Mouse (Mus musculus): ENCODE results near the gene Fmnl1. TPM values are rescaled to one million over a fixed set of nuclear protein-coding genes. Genes with fewer than 3 reads are reported as not detected.

Gene Fmnl1
- polyA plus RNA-seq, 1 experiment from 2014 or later, result 1.7 TPM

DNA sequence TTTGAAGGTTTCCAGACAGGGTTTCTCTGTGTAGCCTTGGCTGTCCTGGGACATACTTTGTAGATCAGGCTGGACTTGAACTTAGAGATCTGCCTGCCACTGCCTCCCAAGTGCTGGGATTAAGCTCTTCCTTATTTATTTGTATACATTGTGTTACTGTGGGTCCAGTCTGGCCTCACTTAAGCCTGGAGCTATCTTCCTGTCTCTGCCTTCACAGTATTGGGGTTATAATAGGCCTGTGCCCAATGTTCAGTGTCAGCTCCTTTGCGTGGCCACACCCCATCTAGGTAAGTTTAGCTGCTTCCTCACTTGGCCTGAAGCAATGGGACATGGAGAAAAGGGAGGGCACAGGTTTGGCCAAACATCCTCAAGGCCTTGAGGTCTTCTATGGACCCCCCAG lies 5.6 kb downstream of the Fmnl1 start:
- no peak overlapping the region for H3K9ac ChIP-seq (replicated peaks)
- peaks cover 17% of the 10 kb centered on the region; the same call in 1 of the 2 replicates for H3K27me3 ChIP-seq
- no peaks in the 10 kb centered on the region for H3K9me3 ChIP-seq
- no peak overlapping the region for H3K4me2 ChIP-seq (replicated peaks)
- no peaks in the 10 kb centered on the region for H3K36me3 ChIP-seq
- 96% methylated on average over 1 of the region's 1 CpGs for WGBS
- peaks cover 5% of the 10 kb centered on the region; the same call in 1 of the 2 replicates for H3K4me1 ChIP-seq
- ATAC-seq (replicated peaks), result no peak
- no peak overlapping the region for H3K27ac ChIP-seq (replicated peaks)
- no peak overlapping the region for H3K4me3 ChIP-seq

DNA sequence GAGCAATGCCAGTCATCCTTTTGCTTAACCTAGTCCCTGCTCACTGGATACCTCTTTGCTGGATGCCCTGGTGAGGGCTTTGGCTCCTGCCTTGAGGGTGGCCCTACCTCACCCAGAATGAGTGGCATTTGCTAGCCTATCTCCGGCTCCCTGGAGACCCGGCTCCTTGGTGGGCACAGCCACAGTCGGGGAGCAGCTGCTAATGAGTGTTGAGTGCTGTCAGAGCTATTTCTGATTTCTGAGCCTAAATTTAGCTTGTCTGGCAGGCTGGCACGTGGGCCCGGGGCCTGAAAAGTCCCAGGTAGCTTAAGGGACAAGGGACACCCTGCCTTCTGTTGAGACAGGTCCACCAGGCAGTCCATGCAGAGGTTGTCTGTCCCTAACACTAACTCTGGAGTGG lies 6.3 kb downstream of the Fmnl1 start:
- WGBS, result 69% methylated on average over 5 of the region's 5 CpGs
- Histone ChIP-seq H3K4me2 (replicated peaks) (no peak overlapping the region), H3K27me3 (peaks cover 10% of the 10 kb centered on the region; the same call in 1 of the 2 replicates), H3K9ac (replicated peaks) (no peak overlapping the region), H3K4me3 (no peak overlapping the region), H3K36me3 (no peaks in the 10 kb centered on the region), H3K9me3 (no peaks in the 10 kb centered on the region), H3K4me1 (no peaks in the 10 kb centered on the region), H3K27ac (replicated peaks) (no peak overlapping the region)
- ATAC-seq (replicated peaks), result no peak

DNA sequence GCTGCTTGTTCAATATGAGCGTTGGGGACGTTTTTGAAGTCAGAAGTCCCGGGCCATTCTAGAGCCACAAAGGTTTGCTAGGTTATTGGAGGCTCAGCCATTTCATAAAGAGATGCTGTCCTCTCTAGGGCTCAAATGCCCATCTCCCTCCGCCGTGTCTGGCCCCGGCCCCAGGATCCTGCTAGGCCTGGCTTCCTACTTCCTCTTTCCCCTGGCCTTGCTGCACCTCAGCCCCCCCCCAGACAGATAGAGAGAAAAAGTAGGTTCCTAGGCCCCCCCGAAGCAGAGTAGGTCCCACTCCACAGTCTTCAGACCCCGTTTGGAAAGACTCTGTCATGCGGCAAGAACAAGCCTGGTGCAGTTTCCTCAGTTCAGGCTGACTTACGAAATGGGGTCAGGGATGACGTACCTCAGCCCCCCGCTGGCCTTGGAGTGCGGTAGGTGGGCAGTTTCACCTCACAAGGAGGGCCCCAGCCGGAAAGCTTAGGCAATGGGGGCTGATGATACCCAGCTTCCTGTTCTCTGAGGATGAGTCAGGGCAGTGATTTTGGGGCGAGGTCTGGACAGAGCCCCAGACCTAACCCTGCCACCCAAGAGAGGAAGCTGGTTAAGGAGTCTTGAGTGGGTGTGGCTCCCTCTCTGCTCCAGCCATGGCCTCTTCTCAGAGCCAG lies 7.0 kb downstream of the Fmnl1 start:
- 78% methylated on average over 15 of the region's 15 CpGs for WGBS
- Histone ChIP-seq H3K27me3 (peaks cover 5% of the 10 kb centered on the region; the same call in 1 of the 2 replicates), H3K27ac (replicated peaks) (no peak overlapping the region), H3K9me3 (no peaks in the 10 kb centered on the region), H3K36me3 (no peaks in the 10 kb centered on the region), H3K4me3 (no peak overlapping the region), H3K9ac (replicated peaks) (no peak overlapping the region), H3K4me2 (replicated peaks) (no peak overlapping the region), H3K4me1 (no peaks in the 10 kb centered on the region)
- ATAC-seq (replicated peaks), result no peak

DNA sequence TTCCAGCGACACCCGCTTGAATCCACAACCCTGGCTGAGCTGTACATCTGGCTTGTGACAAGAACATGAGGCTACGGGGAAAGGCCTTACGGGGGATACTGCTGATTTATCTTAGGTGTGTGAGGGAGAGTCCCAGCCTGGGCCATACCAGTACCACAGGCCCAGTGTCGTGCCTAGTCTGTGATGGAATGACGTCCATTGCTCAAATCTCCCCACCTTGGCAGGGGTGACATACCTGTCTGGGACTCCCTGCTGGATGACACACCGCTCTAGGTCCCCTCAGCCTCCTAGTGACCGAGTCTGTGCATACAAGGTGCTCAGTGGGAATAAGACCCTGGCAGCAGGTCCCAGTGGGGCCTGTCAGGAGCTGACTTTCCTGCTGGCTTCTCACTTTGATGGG lies 7.8 kb downstream of the Fmnl1 start:
- no peak for ATAC-seq (replicated peaks)
- Histone ChIP-seq H3K27me3 (no peaks in the 10 kb centered on the region), H3K4me3 (no peak overlapping the region), H3K27ac (replicated peaks) (no peak overlapping the region), H3K4me1 (no peaks in the 10 kb centered on the region), H3K9ac (replicated peaks) (no peak overlapping the region), H3K36me3 (no peaks in the 10 kb centered on the region), H3K4me2 (replicated peaks) (no peak overlapping the region), H3K9me3 (no peaks in the 10 kb centered on the region)
- WGBS, result 90% methylated on average over 8 of the region's 8 CpGs

DNA sequence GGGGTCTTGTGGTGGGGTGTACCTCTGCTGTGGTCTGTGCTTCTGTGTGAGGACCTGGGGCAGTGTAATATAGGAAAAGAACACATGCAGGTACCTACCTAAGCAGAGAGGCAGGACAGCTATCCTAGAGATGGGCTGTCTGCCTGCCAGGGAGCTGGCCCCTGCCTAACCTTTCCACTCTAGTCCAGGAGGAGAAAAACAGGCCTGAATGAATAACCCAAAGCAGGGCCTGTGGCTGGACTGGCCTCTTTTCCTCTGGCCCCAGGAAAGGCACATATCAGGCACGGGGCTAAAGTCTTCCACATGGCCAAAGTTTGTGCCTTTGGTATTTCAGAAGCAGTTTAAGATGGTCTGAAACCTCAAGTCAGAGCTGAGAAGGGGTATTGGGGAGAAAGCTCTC lies 9.5 kb downstream of the Fmnl1 start:
- Histone ChIP-seq H3K27ac (replicated peaks) (no peak overlapping the region), H3K4me2 (replicated peaks) (no peak overlapping the region), H3K9ac (replicated peaks) (no peak overlapping the region), H3K27me3 (no peaks in the 10 kb centered on the region), H3K4me1 (no peaks in the 10 kb centered on the region), H3K36me3 (no peaks in the 10 kb centered on the region), H3K9me3 (no peaks in the 10 kb centered on the region), H3K4me3 (no peak overlapping the region)
- ATAC-seq (replicated peaks), result no peak
- WGBS, result 65% methylated on average over 1 of the region's 1 CpGs

DNA sequence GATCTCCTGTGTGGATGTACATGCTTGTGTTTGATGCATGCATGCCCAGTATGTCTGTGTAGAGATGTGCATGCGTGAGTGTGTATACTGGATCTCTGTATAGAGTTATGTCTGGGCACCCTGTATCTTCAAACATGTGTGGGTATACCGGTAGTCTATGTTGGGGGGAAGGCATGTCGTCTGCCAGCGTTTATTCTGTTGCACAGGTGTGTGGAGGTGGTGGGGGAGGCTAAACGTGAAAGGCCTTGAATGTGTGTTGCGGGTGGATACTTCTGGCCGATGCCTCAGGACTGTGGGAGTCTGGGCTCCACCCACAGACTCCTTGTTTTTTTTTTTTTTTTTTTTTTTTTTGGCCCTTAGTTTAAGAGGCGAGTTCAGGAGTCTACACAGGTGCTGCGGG lies 10.4 kb downstream of the Fmnl1 start:
- no peak for ATAC-seq (replicated peaks)
- no peaks in the 10 kb centered on the region for H3K27me3 ChIP-seq
- H3K4me1 ChIP-seq, result no peaks in the 10 kb centered on the region
- H3K4me2 ChIP-seq (replicated peaks), result no peak overlapping the region
- H3K27ac ChIP-seq (replicated peaks), result no peak overlapping the region
- H3K36me3 ChIP-seq, result no peaks in the 10 kb centered on the region
- H3K9me3 ChIP-seq, result no peaks in the 10 kb centered on the region
- no peak overlapping the region for H3K9ac ChIP-seq (replicated peaks)
- WGBS, result 80% methylated on average over 9 of the region's 9 CpGs
- H3K4me3 ChIP-seq, result no peak overlapping the region

DNA sequence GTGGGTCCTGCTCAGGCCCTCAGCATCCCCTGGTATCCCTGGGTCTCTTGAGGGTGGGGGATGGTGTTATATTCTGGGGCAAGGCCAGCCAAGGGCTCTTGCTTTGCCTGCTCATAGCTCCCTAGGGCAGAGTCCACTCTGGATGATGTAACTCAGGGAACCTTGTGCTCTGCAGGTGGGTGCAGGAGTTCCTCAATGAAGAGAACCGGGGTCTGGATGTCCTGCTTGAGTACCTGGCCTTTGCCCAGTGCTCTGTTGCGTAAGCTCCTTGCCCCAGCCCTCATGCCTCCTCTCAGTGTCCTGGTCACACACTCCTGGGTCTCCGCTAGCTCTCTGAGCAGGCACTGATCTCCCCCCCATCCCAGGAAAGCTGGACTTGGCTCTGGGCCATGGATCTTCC lies 11.0 kb downstream of the Fmnl1 start:
- H3K9ac ChIP-seq (replicated peaks), result no peak overlapping the region
- H3K36me3 ChIP-seq, result no peaks in the 10 kb centered on the region
- no peaks in the 10 kb centered on the region for H3K27me3 ChIP-seq
- no peak overlapping the region for H3K27ac ChIP-seq (replicated peaks)
- WGBS, result 79% methylated on average over 3 of the region's 3 CpGs
- no peaks in the 10 kb centered on the region for H3K9me3 ChIP-seq
- no peak overlapping the region for H3K4me2 ChIP-seq (replicated peaks)
- H3K4me1 ChIP-seq, result no peaks in the 10 kb centered on the region
- H3K4me3 ChIP-seq, result no peak overlapping the region
- ATAC-seq (replicated peaks), result no peak

DNA sequence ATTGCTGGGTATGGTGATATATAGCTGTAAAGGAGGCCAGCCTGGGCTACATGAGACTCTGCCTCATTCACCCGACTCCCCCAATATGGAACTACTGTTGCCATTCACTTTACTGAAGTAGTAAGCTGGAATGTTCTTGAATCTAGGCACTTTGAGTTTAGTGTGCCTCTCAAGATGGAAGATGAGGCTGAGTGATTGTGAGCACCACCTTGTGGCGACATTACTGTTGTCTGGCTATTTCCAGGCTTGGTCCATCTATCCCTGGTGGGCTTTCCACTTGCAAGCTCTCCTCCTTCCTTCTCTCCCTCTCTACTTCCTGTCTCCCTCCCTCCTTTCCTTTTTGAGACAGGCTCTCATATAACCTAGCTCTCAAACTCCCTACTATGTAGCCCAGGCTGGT lies 14.0 kb downstream of the Fmnl1 start:
- 40% methylated on average over 2 of the region's 2 CpGs for WGBS
- H3K27me3 ChIP-seq, result no peaks in the 10 kb centered on the region
- H3K36me3 ChIP-seq, result no peaks in the 10 kb centered on the region
- no peak overlapping the region for H3K27ac ChIP-seq (replicated peaks)
- no peaks in the 10 kb centered on the region for H3K9me3 ChIP-seq
- no peak overlapping the region for H3K4me2 ChIP-seq (replicated peaks)
- no peak overlapping the region for H3K9ac ChIP-seq (replicated peaks)
- H3K4me3 ChIP-seq, result no peak overlapping the region
- no peak for ATAC-seq (replicated peaks)
- H3K4me1 ChIP-seq, result no peaks in the 10 kb centered on the region

DNA sequence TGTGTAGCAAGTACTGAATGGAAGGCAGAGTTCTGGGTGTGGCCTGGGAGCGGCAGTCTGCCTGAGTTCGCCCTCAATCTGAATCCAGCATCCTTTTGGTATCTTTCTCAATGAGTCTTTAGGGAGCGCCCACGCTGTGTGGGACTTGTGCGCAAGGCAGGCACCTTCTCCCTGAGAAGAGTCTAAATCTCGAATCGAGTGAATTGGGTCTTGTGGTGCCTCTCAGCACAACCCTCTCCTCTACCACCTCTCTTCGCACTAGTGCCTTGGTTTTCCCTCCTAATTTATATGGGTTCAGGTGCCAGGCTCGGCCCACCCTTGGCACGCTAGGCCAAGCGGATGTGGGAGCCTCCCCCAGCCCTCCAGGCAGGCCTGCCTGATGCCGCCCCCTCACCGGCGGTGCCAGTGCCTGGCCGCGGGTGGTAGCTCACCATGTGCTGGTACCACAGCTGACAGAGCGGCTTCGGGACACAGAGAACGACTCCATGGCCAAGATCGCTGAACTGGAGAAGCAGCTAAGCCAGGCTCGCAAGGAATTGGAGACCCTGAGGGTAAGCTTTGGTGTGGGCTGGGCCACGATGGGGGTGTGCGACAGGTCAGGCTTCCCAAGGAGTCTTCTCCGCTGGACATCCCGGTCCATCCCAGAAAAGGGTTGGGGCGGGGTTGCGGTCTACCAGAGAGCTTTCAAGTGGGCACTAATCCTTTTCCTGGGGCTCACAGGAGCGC lies 21.5 kb downstream of the Fmnl1 start:
- ATAC-seq (replicated peaks), result no peak

DNA sequence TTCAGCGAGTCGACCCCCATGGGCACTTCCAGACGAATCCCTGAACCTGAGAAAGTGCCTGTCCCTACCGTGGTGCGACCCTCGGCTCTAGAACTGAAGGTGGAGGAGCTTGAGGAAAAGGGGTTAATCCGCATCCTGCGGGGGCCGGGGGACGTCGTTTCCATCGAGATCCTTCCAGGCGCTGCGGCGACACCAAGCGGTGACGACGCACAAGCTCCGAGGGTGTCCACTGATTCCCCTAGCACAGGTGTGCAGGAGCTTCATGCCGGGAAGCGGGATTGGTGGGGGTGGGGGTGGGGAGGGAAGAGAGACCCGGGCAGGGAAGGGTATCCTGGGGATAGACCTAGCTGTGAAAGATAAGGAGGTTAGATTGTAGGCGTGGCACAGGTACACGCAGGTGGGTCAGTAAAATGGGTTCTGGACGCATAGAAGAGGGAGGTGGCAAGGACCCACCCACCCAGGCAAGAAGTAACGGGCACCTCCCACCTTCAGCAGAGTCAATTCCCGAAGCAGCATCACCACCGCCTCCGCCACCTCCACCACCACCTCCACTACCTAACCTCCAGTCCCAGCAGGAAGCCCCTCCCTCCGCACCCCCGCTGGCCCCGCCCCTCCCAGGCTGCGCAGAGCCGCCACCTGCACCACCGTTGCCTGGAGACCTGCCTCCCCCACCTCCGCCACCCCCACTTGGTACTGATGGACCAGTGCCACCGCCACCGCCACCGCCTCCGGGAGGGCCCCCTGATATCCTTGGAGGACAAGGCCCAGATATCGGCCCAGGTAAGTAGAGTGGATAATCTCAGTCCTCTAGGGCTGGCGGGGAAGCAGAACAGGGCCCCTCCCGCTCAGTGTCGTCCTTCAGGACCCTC lies 22.3 kb downstream of the Fmnl1 start:
- H3K27ac ChIP-seq (replicated peaks), result no peak overlapping the region
- no peaks in the 10 kb centered on the region for H3K9me3 ChIP-seq
- ATAC-seq (replicated peaks), result peak; percentile 56
- peak overlapping the region; percentile 53 for H3K4me2 ChIP-seq (replicated peaks)
- peak overlapping the region; percentile 35 for H3K4me3 ChIP-seq
- peaks cover 13% of the 10 kb centered on the region for H3K4me1 ChIP-seq
- H3K9ac ChIP-seq (replicated peaks), result peak overlapping the region; percentile 41
- no peaks in the 10 kb centered on the region for H3K36me3 ChIP-seq
- peaks cover 69% of the 10 kb centered on the region for H3K27me3 ChIP-seq
- 4% methylated on average over 43 of the region's 44 CpGs for WGBS

More for the DNA sequence above, 21.5 kb downstream of the Fmnl1 start:
- Histone ChIP-seq H3K36me3 (no peaks in the 10 kb centered on the region), H3K9ac (replicated peaks) (peak overlapping the region; percentile 41), H3K4me3 (peak overlapping the region; percentile 35), H3K4me1 (peaks cover 12% of the 10 kb centered on the region), H3K4me2 (replicated peaks) (peak overlapping the region; percentile 53), H3K27ac (replicated peaks) (no peak overlapping the region), H3K27me3 (peaks cover 64% of the 10 kb centered on the region), H3K9me3 (no peaks in the 10 kb centered on the region)
- 17% methylated on average over 28 of the region's 28 CpGs for WGBS

DNA sequence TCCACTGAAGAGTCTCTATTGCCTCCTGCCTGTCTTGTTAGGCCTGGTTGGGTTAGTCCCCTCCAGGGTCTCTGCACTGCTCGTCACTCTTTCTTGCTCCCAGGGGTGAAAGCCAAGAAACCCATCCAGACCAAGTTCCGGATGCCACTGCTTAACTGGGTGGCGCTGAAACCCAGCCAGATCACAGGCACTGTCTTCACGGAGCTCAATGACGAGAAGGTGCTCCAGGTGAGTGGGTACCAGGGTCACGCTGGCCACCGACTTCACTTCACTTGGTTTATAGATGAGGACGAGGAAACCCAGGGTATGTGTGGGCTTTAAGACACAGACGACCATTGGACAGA lies 22.9 kb downstream of the Fmnl1 start:
- ATAC-seq (replicated peaks), result no peak
- no peak overlapping the region for H3K9ac ChIP-seq (replicated peaks)
- no peaks in the 10 kb centered on the region for H3K36me3 ChIP-seq
- peaks cover 19% of the 10 kb centered on the region for H3K4me1 ChIP-seq
- WGBS, result 28% methylated on average over 9 of the region's 9 CpGs
- H3K27me3 ChIP-seq, result peaks cover 72% of the 10 kb centered on the region
- no peaks in the 10 kb centered on the region for H3K9me3 ChIP-seq
- no peak overlapping the region for H3K27ac ChIP-seq (replicated peaks)
- H3K4me3 ChIP-seq, result no peak overlapping the region
- H3K4me2 ChIP-seq (replicated peaks), result no peak overlapping the region

DNA sequence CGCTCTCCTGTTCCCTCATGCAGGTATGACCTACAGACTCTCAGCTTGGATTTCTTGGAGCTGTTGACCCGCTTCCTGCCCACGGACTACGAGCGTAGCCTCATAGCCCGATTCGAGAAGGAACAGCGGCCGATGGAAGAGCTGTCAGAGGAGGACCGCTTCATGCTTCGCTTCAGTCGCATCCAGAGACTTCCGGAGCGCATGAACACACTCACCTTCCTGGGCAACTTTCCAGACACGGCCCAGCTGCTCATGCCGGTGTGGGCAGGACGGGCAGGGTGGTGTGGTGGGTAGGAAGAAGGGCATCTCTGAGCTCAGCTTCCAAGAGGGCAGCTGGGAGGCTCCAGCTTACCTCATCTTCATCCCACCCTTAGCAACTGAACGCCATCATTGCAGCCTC lies 24.3 kb downstream of the Fmnl1 start:
- WGBS, result 84% methylated on average over 18 of the region's 18 CpGs
- H3K27me3 ChIP-seq, result peaks cover 77% of the 10 kb centered on the region
- no peak for ATAC-seq (replicated peaks)

More for the DNA sequence above, 24.3 kb downstream of the Fmnl1 start:
- H3K4me1 ChIP-seq, result peaks cover 32% of the 10 kb centered on the region
- no peak overlapping the region for H3K27ac ChIP-seq (replicated peaks)
- no peak overlapping the region for H3K9ac ChIP-seq (replicated peaks)
- no peaks in the 10 kb centered on the region for H3K9me3 ChIP-seq
- no peak overlapping the region for H3K4me2 ChIP-seq (replicated peaks)
- no peak overlapping the region for H3K4me3 ChIP-seq
- H3K36me3 ChIP-seq, result no peaks in the 10 kb centered on the region

All from forebrain, embryonic 15.5 days (tissue).